Mouse (Mus musculus): ENCODE results near the gene Wfikkn2. TPM values are rescaled to one million over a fixed set of nuclear protein-coding genes. Genes with fewer than 3 reads are reported as not detected.

The Wfikkn2 gene
- polyA plus RNA-seq, 1 experiment, result not detected

- no peak for TF ChIP-seq CTCF (IDR thresholded peaks at IDR 0.05; ENCODE audit: insufficient read depth, low read depth, low read length)
- no peak for TF ChIP-seq POLR2A (IDR thresholded peaks at IDR 0.05; ENCODE audit: insufficient read depth, low read depth, low read length)
- 56% methylated on average over 3 of the region's 3 CpGs for WGBS
Observed at GRCm38 (mm10) chr11:94215581-94215980, 30.2 kb downstream of the Wfikkn2 start.

GRCm38 (mm10) chr11:94213735-94214594 lies 31.8 kb downstream of the Wfikkn2 start:
- Histone ChIP-seq H3K4me1 (ENCODE audit: control insufficient read depth, insufficient read depth, low read length) (peaks cover 14% of the 10 kb centered on the region), H3K4me3 (ENCODE audit: insufficient read depth, low read depth, low read length) (peak overlapping the region; percentile 46), H3K27ac (ENCODE audit: insufficient read depth, low read depth, low read length) (0 out of 2 replicates have a peak overlapping the region, but pooled peaks have one; percentile 23)
- WGBS, result 37% methylated on average over 29 of the region's 29 CpGs
- no peak for TF ChIP-seq CTCF (IDR thresholded peaks at IDR 0.05; ENCODE audit: insufficient read depth, low read depth, low read length)
- TF ChIP-seq POLR2A (IDR thresholded peaks at IDR 0.05; ENCODE audit: insufficient read depth, low read depth, low read length), result no peak

More at GRCm38 (mm10) chr11:94215581-94215980, 30.2 kb downstream of the Wfikkn2 start:
- no peak overlapping the region for H3K4me3 ChIP-seq (ENCODE audit: insufficient read depth, low read depth, low read length)
- peaks cover 10% of the 10 kb centered on the region for H3K4me1 ChIP-seq (ENCODE audit: control insufficient read depth, insufficient read depth, low read length)
- H3K27ac ChIP-seq (ENCODE audit: insufficient read depth, low read depth, low read length), result no peak overlapping the region

GRCm38 (mm10) chr11:94212997-94213396 lies 32.8 kb downstream of the Wfikkn2 start:
- H3K27ac ChIP-seq (ENCODE audit: insufficient read depth, low read depth, low read length), result no peak overlapping the region
- H3K4me1 ChIP-seq (ENCODE audit: control insufficient read depth, insufficient read depth, low read length), result peaks cover 16% of the 10 kb centered on the region
- TF ChIP-seq CTCF (IDR thresholded peaks at IDR 0.05; ENCODE audit: insufficient read depth, low read depth, low read length), result no peak
- TF ChIP-seq POLR2A (IDR thresholded peaks at IDR 0.05; ENCODE audit: insufficient read depth, low read depth, low read length), result no peak
- WGBS, result 16% methylated on average over 4 of the region's 4 CpGs
- no peak overlapping the region for H3K4me3 ChIP-seq (ENCODE audit: insufficient read depth, low read depth, low read length)

DNA sequence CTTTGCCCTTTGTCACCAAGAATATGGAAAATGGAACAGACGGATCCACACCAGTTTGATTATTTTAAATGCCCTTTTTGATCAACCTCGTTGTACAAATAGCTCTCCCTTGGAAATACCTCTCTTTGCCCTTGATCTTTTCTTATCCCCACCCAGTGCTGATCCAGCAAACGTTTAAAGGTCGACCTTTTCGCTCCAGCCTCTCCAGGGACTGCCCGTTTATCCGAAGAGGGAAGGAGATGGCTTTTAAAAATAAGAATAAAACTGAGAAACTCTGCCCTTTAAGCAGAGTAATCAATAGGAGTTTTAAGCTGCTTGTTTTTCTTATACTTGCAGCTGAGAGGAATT lies 33.3 kb downstream of the Wfikkn2 start:
- peaks cover 16% of the 10 kb centered on the region for H3K4me1 ChIP-seq (ENCODE audit: control insufficient read depth, insufficient read depth, low read length)
- under 1% methylated on average over 7 of the region's 7 CpGs for WGBS
- no peak for TF ChIP-seq CTCF (IDR thresholded peaks at IDR 0.05; ENCODE audit: insufficient read depth, low read depth, low read length)
- TF ChIP-seq POLR2A (IDR thresholded peaks at IDR 0.05; ENCODE audit: insufficient read depth, low read depth, low read length), result no peak
- H3K27ac ChIP-seq (ENCODE audit: insufficient read depth, low read depth, low read length), result peak overlapping the region; percentile 89
- peak overlapping the region; percentile 92 for H3K4me3 ChIP-seq (ENCODE audit: insufficient read depth, low read depth, low read length)

DNA sequence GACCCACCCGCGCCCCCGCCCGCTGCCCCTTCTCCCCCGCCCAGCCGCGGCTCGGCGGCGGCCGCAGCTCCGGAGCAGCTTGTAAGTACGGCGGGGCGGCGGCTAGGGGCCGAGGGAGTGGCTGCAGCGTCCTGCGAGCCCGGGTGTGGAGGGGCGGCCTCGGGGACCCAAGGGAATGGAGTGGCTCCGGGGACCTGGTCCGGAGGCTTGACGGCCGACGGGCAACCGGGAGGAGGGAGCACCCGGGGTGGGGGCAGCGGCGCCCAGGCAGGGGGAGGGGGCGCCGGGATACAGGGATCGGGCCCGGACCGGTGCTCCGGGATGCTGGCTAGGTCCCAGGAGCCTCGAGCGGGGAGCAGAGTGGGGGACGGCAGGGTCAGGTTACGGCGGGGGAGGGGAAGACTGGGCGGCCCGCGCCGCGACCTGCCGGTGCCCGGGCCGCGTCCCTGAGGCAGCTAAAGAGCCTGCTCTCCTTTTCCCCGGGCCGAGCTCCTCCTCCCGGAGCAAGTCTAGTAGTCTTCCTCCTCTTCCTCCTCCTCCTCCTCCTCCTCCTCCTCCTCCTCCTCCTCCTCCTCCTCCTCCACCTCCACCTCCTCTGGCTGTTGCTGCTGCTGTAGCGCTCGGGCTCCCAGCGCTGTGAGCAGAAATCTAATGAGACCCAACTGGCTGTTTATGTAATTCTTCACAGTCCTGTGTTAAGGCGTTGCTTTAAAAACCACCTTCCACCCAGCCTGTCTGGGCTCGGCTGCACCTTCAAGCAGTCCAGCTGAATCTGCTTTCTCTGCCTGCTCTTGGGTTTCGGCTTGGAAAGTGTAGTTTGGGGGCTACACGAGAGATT lies 33.9 kb downstream of the Wfikkn2 start:
- 3% methylated on average over 53 of the region's 61 CpGs for WGBS
- no peak for TF ChIP-seq POLR2A (IDR thresholded peaks at IDR 0.05; ENCODE audit: insufficient read depth, low read depth, low read length)
- no peak for TF ChIP-seq CTCF (IDR thresholded peaks at IDR 0.05; ENCODE audit: insufficient read depth, low read depth, low read length)
- Histone ChIP-seq H3K4me1 (ENCODE audit: control insufficient read depth, insufficient read depth, low read length) (peaks cover 16% of the 10 kb centered on the region), H3K4me3 (ENCODE audit: insufficient read depth, low read depth, low read length) (peak overlapping the region; percentile 92), H3K27ac (ENCODE audit: insufficient read depth, low read depth, low read length) (peak overlapping the region; percentile 89)

DNA sequence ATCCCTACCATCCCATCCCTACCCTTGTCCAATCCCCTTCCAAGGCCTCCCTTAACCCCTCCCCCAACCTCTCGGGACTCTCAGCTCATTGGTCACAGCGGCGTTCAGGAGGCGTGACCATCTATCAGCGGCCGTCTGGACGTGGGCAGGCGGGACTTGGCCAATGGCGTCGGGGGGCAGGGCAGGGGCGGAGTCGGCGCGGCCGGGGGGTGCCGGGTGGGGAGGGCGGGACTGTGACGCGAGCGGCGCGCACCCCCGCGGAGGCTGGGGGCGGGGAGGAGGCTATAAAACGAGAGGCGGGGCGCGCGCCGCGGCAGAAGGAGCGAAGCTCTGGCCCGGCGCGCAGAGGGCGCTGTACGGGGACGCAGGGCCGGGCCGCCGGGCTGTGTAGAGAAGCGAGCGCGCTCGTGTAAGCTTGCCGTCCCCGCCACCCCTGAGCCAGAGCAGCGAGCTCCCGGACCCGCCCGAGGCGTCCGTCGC lies 34.6 kb downstream of the Wfikkn2 start, which contains the start of gene Tob1:
Tob1 (plus strand) TSS at position 331 of the 480 bp plus-strand sequence.
- TF ChIP-seq CTCF (IDR thresholded peaks at IDR 0.05; ENCODE audit: insufficient read depth, low read depth, low read length) (no peak), POLR2A (IDR thresholded peaks at IDR 0.05; ENCODE audit: insufficient read depth, low read depth, low read length) (peak; percentile 100)
- 1% methylated on average over 40 of the region's 55 CpGs for WGBS
- H3K4me1 ChIP-seq (ENCODE audit: control insufficient read depth, insufficient read depth, low read length), result peaks cover 16% of the 10 kb centered on the region
- peak within 1 kb of the TSS; percentile 92 for H3K4me3 ChIP-seq (ENCODE audit: insufficient read depth, low read depth, low read length)
- peak within 1 kb of the TSS; percentile 100 for H3K27ac ChIP-seq (ENCODE audit: insufficient read depth, low read depth, low read length)

- TF ChIP-seq POLR2A (IDR thresholded peaks at IDR 0.05; ENCODE audit: insufficient read depth, low read depth, low read length), result peak; percentile 52
- no peak for TF ChIP-seq CTCF (IDR thresholded peaks at IDR 0.05; ENCODE audit: insufficient read depth, low read depth, low read length)
- under 1% methylated on average over 45 of the region's 56 CpGs for WGBS
- Histone ChIP-seq H3K27ac (ENCODE audit: insufficient read depth, low read depth, low read length) (peak overlapping the region; percentile 100), H3K4me1 (ENCODE audit: control insufficient read depth, insufficient read depth, low read length) (peaks cover 20% of the 10 kb centered on the region), H3K4me3 (ENCODE audit: insufficient read depth, low read depth, low read length) (peak overlapping the region; percentile 73)
Observed at GRCm38 (mm10) chr11:94210191-94211086, 35.4 kb downstream of the Wfikkn2 start.

DNA sequence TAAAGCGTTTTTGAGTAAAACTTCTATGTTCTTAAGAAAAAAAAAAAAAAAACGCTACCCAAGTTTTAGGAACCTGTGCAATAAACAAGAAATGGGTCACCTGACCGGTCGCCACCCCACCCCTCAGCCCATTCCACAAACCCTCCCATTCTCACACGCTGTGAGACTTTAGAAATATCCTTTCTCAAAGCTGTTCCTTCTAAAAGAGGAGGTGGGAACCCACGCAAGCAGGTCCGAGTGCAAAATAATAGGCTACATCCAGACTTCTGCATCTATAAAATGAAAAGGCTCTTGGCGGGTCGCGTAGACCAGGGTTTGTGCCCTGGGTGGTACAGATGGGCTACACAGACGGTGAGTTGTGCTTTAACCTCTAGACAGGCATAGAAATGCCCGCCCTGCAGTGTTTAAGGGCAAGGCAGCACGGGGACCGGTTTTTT lies 36.1 kb downstream of the Wfikkn2 start:
- no peak for TF ChIP-seq POLR2A (IDR thresholded peaks at IDR 0.05; ENCODE audit: insufficient read depth, low read depth, low read length)
- no peak for TF ChIP-seq CTCF (IDR thresholded peaks at IDR 0.05; ENCODE audit: insufficient read depth, low read depth, low read length)
- peak overlapping the region; percentile 99 for H3K27ac ChIP-seq (ENCODE audit: insufficient read depth, low read depth, low read length)
- 2% methylated on average over 14 of the region's 14 CpGs for WGBS
- H3K4me1 ChIP-seq (ENCODE audit: control insufficient read depth, insufficient read depth, low read length), result peaks cover 20% of the 10 kb centered on the region
- H3K4me3 ChIP-seq (ENCODE audit: insufficient read depth, low read depth, low read length), result peak overlapping the region; percentile 41

Measured in olfactory bulb, adult 2 months (tissue).